Mouse (Mus musculus): Measurements from ENCODE around the gene Ntn5.

Gene Ntn5

DNA sequence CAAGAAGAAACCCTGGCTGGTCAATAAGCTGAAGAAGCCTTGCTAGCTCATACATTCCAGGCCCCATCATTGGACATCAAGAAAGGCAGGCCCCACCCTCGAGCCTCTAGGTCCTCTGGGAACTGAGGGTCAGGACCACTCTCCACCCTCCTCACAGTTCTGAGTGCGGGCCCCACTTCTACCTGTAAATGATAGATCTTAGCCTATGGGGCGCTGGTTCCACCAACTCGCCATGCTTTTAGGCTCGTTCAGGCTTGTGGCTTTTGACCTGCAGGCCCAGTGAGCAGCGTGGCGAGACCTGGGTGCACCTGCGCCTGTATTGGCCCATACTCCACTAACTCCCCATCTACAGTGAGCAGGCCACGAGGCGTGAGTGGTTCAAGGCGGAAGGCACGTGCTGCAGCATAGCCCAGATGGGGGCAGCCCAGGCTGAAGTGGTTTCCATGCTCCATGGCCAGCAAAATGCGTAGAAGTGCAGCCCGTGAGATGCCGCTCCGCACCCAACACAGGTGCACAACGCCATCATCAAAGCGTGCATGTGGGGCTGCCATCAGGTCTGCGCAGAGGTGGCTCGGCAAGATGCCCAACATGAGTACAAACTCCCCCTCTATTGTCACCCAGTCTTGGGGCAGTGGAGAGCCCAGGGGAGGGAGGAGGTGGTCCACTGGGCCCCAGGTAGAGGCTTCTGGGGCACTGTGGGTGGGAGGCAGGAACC is 26.8 kb downstream of the Ntn5 start:
- Histone ChIP-seq H3K36me3 (ENCODE audit: control insufficient read depth, insufficient read depth, low read length, poor library complexity, severe bottlenecking) (peaks cover 9% of the 10 kb centered on the region), H3K27me3 (ENCODE audit: control insufficient read depth, insufficient read depth, low read length, poor library complexity, severe bottlenecking) (no peaks in the 10 kb centered on the region)
- DNase-seq (ENCODE audit: low read depth, low spot score), result no peak

- DNase-seq (ENCODE audit: low read depth, low spot score), result no peak
- Histone ChIP-seq H3K36me3 (ENCODE audit: control insufficient read depth, insufficient read depth, low read length, poor library complexity, severe bottlenecking) (peaks cover 9% of the 10 kb centered on the region), H3K27me3 (ENCODE audit: control insufficient read depth, insufficient read depth, low read length, poor library complexity, severe bottlenecking) (no peaks in the 10 kb centered on the region)
These were observed 27.6 kb downstream of the Ntn5 start for GRCm38 (mm10) chr7:45711316-45712021.

- DNase-seq (ENCODE audit: low read depth, low spot score), result no peak
- peaks cover 9% of the 10 kb centered on the region for H3K36me3 ChIP-seq (ENCODE audit: control insufficient read depth, insufficient read depth, low read length, poor library complexity, severe bottlenecking)
- H3K27me3 ChIP-seq (ENCODE audit: control insufficient read depth, insufficient read depth, low read length, poor library complexity, severe bottlenecking), result no peaks in the 10 kb centered on the region
These were observed 28.4 kb downstream of the Ntn5 start for GRCm38 (mm10) chr7:45712022-45712757.

- Histone ChIP-seq H3K36me3 (ENCODE audit: control insufficient read depth, insufficient read depth, low read length, poor library complexity, severe bottlenecking) (peaks cover 9% of the 10 kb centered on the region), H3K27me3 (ENCODE audit: control insufficient read depth, insufficient read depth, low read length, poor library complexity, severe bottlenecking) (no peaks in the 10 kb centered on the region)
- DNase-seq (ENCODE audit: low read depth, low spot score), result no peak
These were observed 29.6 kb downstream of the Ntn5 start for GRCm38 (mm10) chr7:45713396-45713795.

DNA sequence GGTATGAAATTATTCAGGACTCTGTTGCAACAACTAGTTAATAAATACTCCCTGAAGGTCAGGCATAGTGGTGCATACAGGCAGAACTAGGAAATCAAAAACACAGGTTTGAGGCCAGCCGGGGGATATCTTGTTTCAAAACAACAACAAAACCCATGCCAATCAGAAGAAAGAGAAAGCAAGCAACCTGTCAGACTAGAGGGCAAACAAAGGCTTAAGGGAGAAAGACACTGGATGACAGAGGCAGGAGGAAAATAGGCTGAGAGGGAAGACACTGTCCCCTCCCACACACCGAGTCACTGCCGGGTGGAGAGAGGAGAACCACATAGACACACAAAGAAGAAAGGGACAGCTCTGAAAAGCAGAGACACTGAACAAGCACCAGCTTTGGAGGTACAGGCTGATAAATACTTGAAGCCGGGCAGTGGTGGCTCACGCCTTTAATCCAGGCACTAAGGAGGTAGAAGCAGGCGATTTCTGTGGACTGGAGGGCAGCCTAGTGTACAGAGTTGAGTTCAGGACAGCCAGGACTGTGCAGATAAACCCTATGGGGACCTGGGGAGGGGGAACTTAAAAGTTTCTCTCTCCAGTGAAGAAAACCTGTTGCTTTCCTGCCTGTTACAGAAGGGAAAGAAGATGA is 30.2 kb downstream of the Ntn5 start:
- Histone ChIP-seq H3K36me3 (ENCODE audit: control insufficient read depth, insufficient read depth, low read length, poor library complexity, severe bottlenecking) (peaks cover 9% of the 10 kb centered on the region), H3K27me3 (ENCODE audit: control insufficient read depth, insufficient read depth, low read length, poor library complexity, severe bottlenecking) (no peaks in the 10 kb centered on the region)
- DNase-seq (ENCODE audit: low read depth, low spot score), result no peak

DNA sequence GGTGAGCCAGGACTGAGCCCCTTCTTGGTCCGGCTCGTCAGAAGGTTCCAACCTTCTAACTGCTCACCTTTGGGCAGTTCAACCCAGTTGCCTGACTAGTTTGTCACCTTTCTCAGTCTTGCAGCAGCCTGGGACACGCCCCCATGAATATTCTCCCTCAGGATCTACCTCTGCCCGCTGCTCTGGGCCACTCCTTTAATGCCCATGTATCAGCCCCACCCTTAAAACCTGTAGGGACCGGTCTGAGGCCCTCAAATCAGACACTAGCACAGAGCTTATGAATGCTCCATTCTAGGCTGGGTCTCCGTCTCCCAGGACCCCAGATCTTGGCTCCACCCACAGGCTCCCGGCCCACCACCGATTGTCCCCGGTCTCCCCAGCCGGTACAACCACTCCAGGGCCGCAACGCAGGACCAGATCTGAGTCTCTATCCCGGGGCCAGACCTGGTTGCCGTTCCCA is 30.8 kb downstream of the Ntn5 start:
- H3K27me3 ChIP-seq (ENCODE audit: control insufficient read depth, insufficient read depth, low read length, poor library complexity, severe bottlenecking), result no peaks in the 10 kb centered on the region
- H3K36me3 ChIP-seq (ENCODE audit: control insufficient read depth, insufficient read depth, low read length, poor library complexity, severe bottlenecking), result peaks cover 10% of the 10 kb centered on the region
- DNase-seq (ENCODE audit: low read depth, low spot score), result no peak

DNA sequence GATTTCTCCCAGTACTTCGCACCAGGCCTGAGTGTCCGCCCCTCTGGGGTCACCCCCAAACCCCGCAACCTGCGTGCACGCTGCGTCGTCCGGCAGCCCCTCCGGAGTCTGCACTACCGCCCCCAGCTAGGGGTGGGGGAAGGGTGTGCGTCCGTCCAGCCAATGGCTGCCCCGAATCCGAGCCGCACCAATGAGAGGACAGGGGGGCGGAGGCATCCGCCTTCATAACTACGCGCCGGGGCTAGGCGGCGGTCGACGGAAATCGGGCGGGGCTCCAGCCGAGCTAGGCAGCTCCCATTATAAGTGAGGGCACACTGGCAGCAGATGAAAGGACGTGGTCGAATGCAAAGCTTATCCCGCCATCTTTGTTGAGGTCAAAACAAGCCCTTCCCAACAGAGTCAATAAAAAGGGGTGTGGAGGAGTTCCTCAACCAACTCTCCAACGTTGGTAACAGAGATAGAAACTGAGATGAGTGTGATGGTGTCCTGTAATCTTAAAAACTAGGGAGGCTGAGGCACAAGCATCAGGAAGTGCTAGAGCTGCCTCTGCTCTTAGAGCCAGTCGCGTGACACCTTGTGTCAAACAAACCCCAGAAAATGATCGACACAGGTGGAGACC is 31.4 kb downstream of the Ntn5 start, which contains the start of gene Rpl18:
Rpl18 (plus strand) TSS at position 368 of the 619 bp plus-strand sequence.
- DNase-seq (ENCODE audit: low read depth, low spot score), result peak; percentile 96
- H3K36me3 ChIP-seq (ENCODE audit: control insufficient read depth, insufficient read depth, low read length, poor library complexity, severe bottlenecking), result peaks cover 14% of the 10 kb centered on the region
- no peaks in the 10 kb centered on the region for H3K27me3 ChIP-seq (ENCODE audit: control insufficient read depth, insufficient read depth, low read length, poor library complexity, severe bottlenecking)

DNA sequence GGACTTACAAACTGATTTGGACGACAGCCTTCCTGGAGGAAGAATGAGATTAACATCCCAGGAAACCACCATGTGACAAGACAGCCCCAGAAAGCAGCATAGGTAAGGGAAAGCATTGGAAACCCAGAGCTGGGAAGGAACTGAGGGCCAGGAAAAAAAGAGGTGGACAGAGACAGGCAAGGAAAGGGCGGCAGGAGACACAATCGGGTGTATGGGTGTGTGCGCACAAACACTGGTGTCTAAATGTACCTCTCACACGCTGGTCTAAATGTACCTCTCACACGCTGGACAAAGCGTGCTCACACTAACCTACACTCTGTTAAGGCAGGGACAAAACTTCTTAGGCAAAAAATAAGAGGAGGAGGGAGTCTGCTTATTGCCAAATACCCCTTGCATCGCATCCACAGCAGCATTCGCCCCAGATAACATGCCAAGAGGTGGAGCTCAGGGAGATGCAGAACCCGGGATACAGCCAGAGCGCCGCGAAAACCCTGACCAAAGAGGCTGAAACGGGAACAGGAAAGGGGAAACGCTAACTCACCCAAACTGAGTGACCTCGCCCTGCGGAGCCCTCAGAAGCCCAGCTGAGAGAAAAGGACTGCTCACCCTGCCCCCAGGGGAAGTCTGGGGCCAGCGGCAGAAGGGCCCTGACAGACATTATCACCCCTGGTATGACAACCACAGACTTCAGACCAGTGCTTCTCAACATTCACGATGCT is 32.1 kb downstream of the Ntn5 start:
- no peak for DNase-seq (ENCODE audit: low read depth, low spot score)
- peaks cover 13% of the 10 kb centered on the region for H3K36me3 ChIP-seq (ENCODE audit: control insufficient read depth, insufficient read depth, low read length, poor library complexity, severe bottlenecking)

GRCm38 (mm10) chr7:45716460-45716857 is 32.6 kb downstream of the Ntn5 start:
- no peak for DNase-seq (ENCODE audit: low read depth, low spot score)
- Histone ChIP-seq H3K27me3 (ENCODE audit: control insufficient read depth, insufficient read depth, low read length, poor library complexity, severe bottlenecking) (no peaks in the 10 kb centered on the region), H3K36me3 (ENCODE audit: control insufficient read depth, insufficient read depth, low read length, poor library complexity, severe bottlenecking) (peaks cover 15% of the 10 kb centered on the region)

More for the DNA sequence above, 32.1 kb downstream of the Ntn5 start:
- no peaks in the 10 kb centered on the region for H3K27me3 ChIP-seq (ENCODE audit: control insufficient read depth, insufficient read depth, low read length, poor library complexity, severe bottlenecking)

GRCm38 (mm10) chr7:45716952-45717917 is 33.4 kb downstream of the Ntn5 start:
- no peak for DNase-seq (ENCODE audit: low read depth, low spot score)
- Histone ChIP-seq H3K36me3 (ENCODE audit: control insufficient read depth, insufficient read depth, low read length, poor library complexity, severe bottlenecking) (peaks cover 15% of the 10 kb centered on the region), H3K27me3 (ENCODE audit: control insufficient read depth, insufficient read depth, low read length, poor library complexity, severe bottlenecking) (no peaks in the 10 kb centered on the region)

GRCm38 (mm10) chr7:45717918-45718297 is 34.1 kb downstream of the Ntn5 start, which contains the start of gene Sphk2:
TSS of gene Sphk2 (minus strand) at chr7:45718002.
- no peaks in the 10 kb centered on the region for H3K27me3 ChIP-seq (ENCODE audit: control insufficient read depth, insufficient read depth, low read length, poor library complexity, severe bottlenecking)
- peak; percentile 99 for DNase-seq (ENCODE audit: low read depth, low spot score)
- H3K36me3 ChIP-seq (ENCODE audit: control insufficient read depth, insufficient read depth, low read length, poor library complexity, severe bottlenecking), result peaks cover 11% of the 10 kb centered on the region

DNA sequence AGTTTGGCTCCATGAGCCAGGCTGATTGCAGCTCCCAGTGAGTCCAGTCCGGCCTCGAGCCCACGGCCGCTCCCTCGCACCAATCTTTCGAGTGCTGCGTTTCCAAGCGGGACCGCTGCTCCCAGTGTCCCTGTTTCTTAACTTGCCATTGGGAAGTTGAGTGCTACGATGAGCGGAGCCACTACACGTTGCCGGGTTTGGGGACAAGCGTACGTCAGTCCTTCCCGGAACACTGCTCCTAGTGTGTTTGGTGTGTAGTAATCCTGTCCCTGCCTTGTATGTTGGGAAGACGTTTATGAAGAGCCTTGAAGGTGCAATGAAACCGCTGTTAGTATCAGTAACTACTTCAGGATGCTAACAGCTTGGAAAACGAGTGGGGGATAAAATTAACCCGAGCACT is 34.5 kb downstream of the Ntn5 start:
- no peak for DNase-seq (ENCODE audit: low read depth, low spot score)
- Histone ChIP-seq H3K27me3 (ENCODE audit: control insufficient read depth, insufficient read depth, low read length, poor library complexity, severe bottlenecking) (no peaks in the 10 kb centered on the region), H3K36me3 (ENCODE audit: control insufficient read depth, insufficient read depth, low read length, poor library complexity, severe bottlenecking) (peaks cover 9% of the 10 kb centered on the region)

GRCm38 (mm10) chr7:45719180-45719579 is 35.4 kb downstream of the Ntn5 start:
- DNase-seq (ENCODE audit: low read depth, low spot score), result no peak
- Histone ChIP-seq H3K27me3 (ENCODE audit: control insufficient read depth, insufficient read depth, low read length, poor library complexity, severe bottlenecking) (no peaks in the 10 kb centered on the region), H3K36me3 (ENCODE audit: control insufficient read depth, insufficient read depth, low read length, poor library complexity, severe bottlenecking) (peaks cover 9% of the 10 kb centered on the region)
